Mouse (Mus musculus): ENCODE measurements at regions not wholly inside any gene's neighbourhood (a gene's known extent, or its start where the extent isn't known, plus 50 kb on each side); places are given as distances from the start of the nearest gene placed in this dataset.

- H3K27ac ChIP-seq, result no peak overlapping the region
- ATAC-seq (ENCODE audit: low read depth) (no peak), DNase-seq (no peak)
- no peaks in the 10 kb centered on the region for H3K9me3 ChIP-seq (replicated peaks)
- 65% methylated on average over 7 of the region's 7 CpGs for WGBS (ENCODE audit: insufficient replicate concordance)
- H3K4me1 ChIP-seq (replicated peaks), result no peaks in the 10 kb centered on the region
- no peak overlapping the region for H3K4me2 ChIP-seq
- no peaks in the 10 kb centered on the region for H3K27me3 ChIP-seq
- no peak overlapping the region for H3K9ac ChIP-seq
- H3K4me3 ChIP-seq (replicated peaks), result no peak overlapping the region
- no peaks in the 10 kb centered on the region for H3K36me3 ChIP-seq
Measured at GRCm38 (mm10) chr2:124792633-124793036, 275.3 kb upstream of the Slc24a5 start.

GRCm38 (mm10) chr2:124811709-124812108 is 256.2 kb upstream of the Slc24a5 start:
- Histone ChIP-seq H3K27ac (no peak overlapping the region), H3K4me1 (replicated peaks) (no peaks in the 10 kb centered on the region), H3K27me3 (no peaks in the 10 kb centered on the region), H3K9me3 (replicated peaks) (no peaks in the 10 kb centered on the region), H3K4me2 (no peak overlapping the region), H3K9ac (no peak overlapping the region), H3K36me3 (no peaks in the 10 kb centered on the region), H3K4me3 (replicated peaks) (no peak overlapping the region)
- DNase-seq (no peak), ATAC-seq (ENCODE audit: low read depth) (no peak)
- WGBS (ENCODE audit: insufficient replicate concordance), result 61% methylated on average over 8 of the region's 8 CpGs

- H3K4me1 ChIP-seq (replicated peaks), result no peaks in the 10 kb centered on the region
- WGBS (ENCODE audit: insufficient replicate concordance), result 84% methylated on average over 2 of the region's 2 CpGs
- no peak overlapping the region for H3K27ac ChIP-seq
- no peak overlapping the region for H3K4me3 ChIP-seq (replicated peaks)
- no peaks in the 10 kb centered on the region for H3K36me3 ChIP-seq
- H3K27me3 ChIP-seq, result no peaks in the 10 kb centered on the region
- H3K4me2 ChIP-seq, result no peak overlapping the region
- no peaks in the 10 kb centered on the region for H3K9me3 ChIP-seq (replicated peaks)
- DNase-seq, result no peak
- no peak for ATAC-seq (ENCODE audit: low read depth)
- no peak overlapping the region for H3K9ac ChIP-seq
Measured at GRCm38 (mm10) chr2:124816814-124817213, 251.1 kb upstream of the Slc24a5 start.

- no peak overlapping the region for H3K4me2 ChIP-seq
- H3K4me3 ChIP-seq (replicated peaks), result no peak overlapping the region
- ATAC-seq (ENCODE audit: low read depth) (no peak), DNase-seq (no peak)
- no peaks in the 10 kb centered on the region for H3K36me3 ChIP-seq
- H3K27ac ChIP-seq, result no peak overlapping the region
- no peaks in the 10 kb centered on the region for H3K9me3 ChIP-seq (replicated peaks)
- H3K4me1 ChIP-seq (replicated peaks), result no peaks in the 10 kb centered on the region
- H3K9ac ChIP-seq, result no peak overlapping the region
- H3K27me3 ChIP-seq, result no peaks in the 10 kb centered on the region
- 75% methylated on average over 6 of the region's 6 CpGs for WGBS (ENCODE audit: insufficient replicate concordance)
Measured at GRCm38 (mm10) chr2:124819846-124820245, 248.1 kb upstream of the Slc24a5 start.

- no peaks in the 10 kb centered on the region for H3K27me3 ChIP-seq
- no peaks in the 10 kb centered on the region for H3K9me3 ChIP-seq (replicated peaks)
- no peak overlapping the region for H3K4me2 ChIP-seq
- whole genome bisulfite sequencing (ENCODE audit: insufficient replicate concordance), result 75% methylated on average over 9 of the region's 9 CpGs
- ATAC-seq (ENCODE audit: low read depth), result no peak
- no peaks in the 10 kb centered on the region for H3K36me3 ChIP-seq
- no peak overlapping the region for H3K27ac ChIP-seq
- H3K9ac ChIP-seq, result no peak overlapping the region
- no peaks in the 10 kb centered on the region for H3K4me1 ChIP-seq (replicated peaks)
- DNase-seq, result no peak
- H3K4me3 ChIP-seq (replicated peaks), result no peak overlapping the region
Measured at GRCm38 (mm10) chr2:124820821-124821220, 247.1 kb upstream of the Slc24a5 start.

GRCm38 (mm10) chr2:124821366-124821765 is 246.6 kb upstream of the Slc24a5 start:
- WGBS (ENCODE audit: insufficient replicate concordance), result 64% methylated on average over 4 of the region's 4 CpGs
- no peak for DNase-seq

GRCm38 (mm10) chr2:124848812-124849211 is 219.1 kb upstream of the Slc24a5 start:
- WGBS (ENCODE audit: insufficient replicate concordance), result 68% methylated on average over 4 of the region's 4 CpGs
- ATAC-seq (ENCODE audit: low read depth), result no peak
- H3K27ac ChIP-seq, result no peak overlapping the region
- no peak overlapping the region for H3K4me2 ChIP-seq
- no peaks in the 10 kb centered on the region for H3K9me3 ChIP-seq (replicated peaks)
- no peak overlapping the region for H3K4me3 ChIP-seq (replicated peaks)
- no peak overlapping the region for H3K9ac ChIP-seq
- no peaks in the 10 kb centered on the region for H3K27me3 ChIP-seq
- H3K36me3 ChIP-seq, result no peaks in the 10 kb centered on the region
- DNase-seq, result no peak
- H3K4me1 ChIP-seq (replicated peaks), result no peaks in the 10 kb centered on the region

More at GRCm38 (mm10) chr2:124821366-124821765, 246.6 kb upstream of the Slc24a5 start:
- H3K4me3 ChIP-seq (replicated peaks), result no peak overlapping the region
- no peak overlapping the region for H3K27ac ChIP-seq
- H3K9me3 ChIP-seq (replicated peaks), result no peaks in the 10 kb centered on the region
- no peak overlapping the region for H3K4me2 ChIP-seq
- no peaks in the 10 kb centered on the region for H3K4me1 ChIP-seq (replicated peaks)
- no peaks in the 10 kb centered on the region for H3K27me3 ChIP-seq
- H3K36me3 ChIP-seq, result no peaks in the 10 kb centered on the region
- no peak overlapping the region for H3K9ac ChIP-seq
- no peak for ATAC-seq (ENCODE audit: low read depth)

- no peaks in the 10 kb centered on the region for H3K36me3 ChIP-seq
- 14% methylated on average over 3 of the region's 3 CpGs for WGBS (ENCODE audit: insufficient replicate concordance)
- peak; percentile 39 for ATAC-seq (ENCODE audit: low read depth)
- no peak for DNase-seq
- no peak overlapping the region for H3K4me2 ChIP-seq
- H3K27me3 ChIP-seq, result no peaks in the 10 kb centered on the region
- no peaks in the 10 kb centered on the region for H3K4me1 ChIP-seq (replicated peaks)
- no peak overlapping the region for H3K4me3 ChIP-seq (replicated peaks)
- H3K27ac ChIP-seq, result no peak overlapping the region
- no peaks in the 10 kb centered on the region for H3K9me3 ChIP-seq (replicated peaks)
- no peak overlapping the region for H3K9ac ChIP-seq
Measured at GRCm38 (mm10) chr2:124858504-124858903, 209.4 kb upstream of the Slc24a5 start.

GRCm38 (mm10) chr2:124888209-124888608 is 179.7 kb upstream of the Slc24a5 start:
- Histone ChIP-seq H3K4me1 (replicated peaks) (no peaks in the 10 kb centered on the region), H3K27ac (peak overlapping the region; percentile 59; the same call in 1 of the 2 replicates), H3K4me2 (no peak overlapping the region), H3K27me3 (no peaks in the 10 kb centered on the region), H3K36me3 (no peaks in the 10 kb centered on the region), H3K9ac (no peak overlapping the region), H3K9me3 (replicated peaks) (no peaks in the 10 kb centered on the region), H3K4me3 (replicated peaks) (no peak overlapping the region)
- peak; percentile 31; the same call in 1 of the 2 replicates for ATAC-seq (ENCODE audit: low read depth)
- WGBS (ENCODE audit: insufficient replicate concordance), result 38% methylated on average over 4 of the region's 4 CpGs
- DNase-seq, result no peak

- no peak for ATAC-seq (ENCODE audit: low read depth)
- no peaks in the 10 kb centered on the region for H3K36me3 ChIP-seq
- 69% methylated on average over 4 of the region's 4 CpGs for WGBS (ENCODE audit: insufficient replicate concordance)
Measured at GRCm38 (mm10) chr2:124895002-124895401, 172.9 kb upstream of the Slc24a5 start.

GRCm38 (mm10) chr2:124903556-124903955 is 164.4 kb upstream of the Slc24a5 start:
- Histone ChIP-seq H3K9ac (no peak overlapping the region), H3K4me3 (replicated peaks) (no peak overlapping the region), H3K4me1 (replicated peaks) (no peaks in the 10 kb centered on the region), H3K36me3 (no peaks in the 10 kb centered on the region), H3K9me3 (replicated peaks) (no peaks in the 10 kb centered on the region), H3K27me3 (no peaks in the 10 kb centered on the region), H3K27ac (no peak overlapping the region), H3K4me2 (no peak overlapping the region)
- 66% methylated on average over 4 of the region's 4 CpGs for WGBS (ENCODE audit: insufficient replicate concordance)
- DNase-seq, result no peak
- no peak for ATAC-seq (ENCODE audit: low read depth)

More at GRCm38 (mm10) chr2:124895002-124895401, 172.9 kb upstream of the Slc24a5 start:
- H3K9me3 ChIP-seq (replicated peaks), result no peaks in the 10 kb centered on the region
- no peaks in the 10 kb centered on the region for H3K27me3 ChIP-seq
- no peaks in the 10 kb centered on the region for H3K4me1 ChIP-seq (replicated peaks)
- no peak for DNase-seq
- no peak overlapping the region for H3K9ac ChIP-seq
- no peak overlapping the region for H3K27ac ChIP-seq
- no peak overlapping the region for H3K4me2 ChIP-seq
- no peak overlapping the region for H3K4me3 ChIP-seq (replicated peaks)

GRCm38 (mm10) chr2:124905076-124905475 is 162.8 kb upstream of the Slc24a5 start:
- H3K4me1 ChIP-seq (replicated peaks), result no peaks in the 10 kb centered on the region
- H3K27me3 ChIP-seq, result no peaks in the 10 kb centered on the region
- H3K4me3 ChIP-seq (replicated peaks), result no peak overlapping the region
- ATAC-seq (ENCODE audit: low read depth) (no peak), DNase-seq (no peak)
- H3K27ac ChIP-seq, result no peak overlapping the region
- 43% methylated on average over 1 of the region's 1 CpGs for WGBS (ENCODE audit: insufficient replicate concordance)
- H3K9me3 ChIP-seq (replicated peaks), result no peaks in the 10 kb centered on the region
- no peak overlapping the region for H3K9ac ChIP-seq
- H3K4me2 ChIP-seq, result no peak overlapping the region
- no peaks in the 10 kb centered on the region for H3K36me3 ChIP-seq

Data from liver, embryonic 13.5 days (tissue).